Mouse (Mus musculus) adrenal gland (tissue): ENCODE measurements around the gene Fbll1.

Source experiments
- microRNA-seq, 2 experiments: library from miRNA; unstranded; fragments of <30 nt; microRNA quantifications; one replicate each; pipeline ENCODE4; 2019

Fbll1 gene

Small RNA genes lying within 50 kb of the gene (microRNA-seq; reads per million reads assigned to microRNA genes)
- 3.3 to 3.7 reads per million in 2 experiments for gene Mir103-1
